Mouse (Mus musculus) layer of hippocampus, adult 2 months (tissue): ENCODE data around the gene Dpyd. TPM values are rescaled to one million over a fixed set of nuclear protein-coding genes. Genes with fewer than 3 reads are reported as not detected.

Source experiments
- DNase-seq, 2 experiments: peaks; one replicate each; pipeline ENCODE4 v3.0.0; 2022; ENCODE audit warnings: low spot score in 2 of 2
- H3K27ac ChIP-seq: fragments of 200-600 bp; 2 replicates; pipeline ENCODE4 v1.8.1; 2022
- H3K4me3 ChIP-seq: fragments of 200-600 bp; 2 replicates; pipeline ENCODE4 v1.8.1; 2022; ENCODE audit warnings: mild to moderate bottlenecking
- CTCF ChIP-seq: fragments of 200-600 bp; conservative IDR thresholded peaks from 2 replicates; pipeline ENCODE4 v1.8.1; 2022; ENCODE audit warnings: antibody characterized with exemption, mild to moderate bottlenecking, moderate library complexity
- total RNA-seq, 2 experiments: library from RNA; stranded (reverse); gene quantifications; 2 replicates each; pipeline ENCODE4 v1.2.3; 2021

Dpyd gene
- total RNA-seq, 2 experiments from 2014 or later, result 17.9 to 18.7 TPM

GRCm38 (mm10) chr3:119165691-119166090 lies 603.8 kb downstream of the Dpyd start:
- H3K4me3 ChIP-seq, result peak overlapping the region; percentile 29; the same call in 1 of the 2 replicates
- no peak for DNase-seq
- no peak for TF ChIP-seq CTCF
- no peak overlapping the region for H3K27ac ChIP-seq

- Histone ChIP-seq H3K27ac (no peak overlapping the region), H3K4me3 (no peak overlapping the region)
- DNase-seq, result no peak
- TF ChIP-seq CTCF, result no peak
Observed at GRCm38 (mm10) chr3:119168166-119168565, 606.2 kb downstream of the Dpyd start.

- no peak overlapping the region for H3K27ac ChIP-seq
- H3K4me3 ChIP-seq, result no peak overlapping the region
- TF ChIP-seq CTCF, result no peak
- DNase-seq, result no peak
Observed at GRCm38 (mm10) chr3:119168661-119169060, 606.7 kb downstream of the Dpyd start.

GRCm38 (mm10) chr3:119183261-119183660 lies 621.3 kb downstream of the Dpyd start:
- Histone ChIP-seq H3K27ac (no peak overlapping the region), H3K4me3 (no peak overlapping the region)
- TF ChIP-seq CTCF, result no peak
- no peak for DNase-seq

- no peak for DNase-seq
- no peak for TF ChIP-seq CTCF
- no peak overlapping the region for H3K27ac ChIP-seq
- H3K4me3 ChIP-seq, result no peak overlapping the region
Observed at GRCm38 (mm10) chr3:119194071-119194470, 632.1 kb downstream of the Dpyd start.

- no peak overlapping the region for H3K4me3 ChIP-seq
- no peak for DNase-seq
- TF ChIP-seq CTCF, result no peak
- no peak overlapping the region for H3K27ac ChIP-seq
Observed at GRCm38 (mm10) chr3:119195613-119196012, 633.7 kb downstream of the Dpyd start.

- TF ChIP-seq CTCF, result no peak
- no peak for DNase-seq
- Histone ChIP-seq H3K27ac (no peak overlapping the region), H3K4me3 (no peak overlapping the region)
Observed at GRCm38 (mm10) chr3:119220763-119221412, 659.0 kb downstream of the Dpyd start.

GRCm38 (mm10) chr3:119243181-119243580 lies 681.3 kb downstream of the Dpyd start:
- TF ChIP-seq CTCF, result no peak
- Histone ChIP-seq H3K4me3 (no peak overlapping the region), H3K27ac (no peak overlapping the region)
- no peak for DNase-seq

- peak; percentile 89 for TF ChIP-seq CTCF
- peak; percentile 23 to 55 for DNase-seq
- no peak overlapping the region for H3K27ac ChIP-seq
- H3K4me3 ChIP-seq, result no peak overlapping the region
Observed at GRCm38 (mm10) chr3:119256516-119256915, 694.6 kb downstream of the Dpyd start.

- DNase-seq, result no peak
- no peak overlapping the region for H3K27ac ChIP-seq
- no peak for TF ChIP-seq CTCF
- H3K4me3 ChIP-seq, result no peak overlapping the region
Observed at GRCm38 (mm10) chr3:119275241-119275640, 713.3 kb downstream of the Dpyd start.

- no peak for TF ChIP-seq CTCF
- DNase-seq, result no peak
- no peak overlapping the region for H3K4me3 ChIP-seq
- no peak overlapping the region for H3K27ac ChIP-seq
Observed at GRCm38 (mm10) chr3:119280671-119281070, 718.7 kb downstream of the Dpyd start.

GRCm38 (mm10) chr3:119314693-119315092 lies 752.8 kb downstream of the Dpyd start:
- TF ChIP-seq CTCF, result no peak
- no peak overlapping the region for H3K27ac ChIP-seq
- DNase-seq, result no peak
- no peak overlapping the region for H3K4me3 ChIP-seq

- no peak for TF ChIP-seq CTCF
- H3K4me3 ChIP-seq, result peak overlapping the region; percentile 19; the same call in 1 of the 2 replicates
- H3K27ac ChIP-seq, result peak overlapping the region; percentile 60
- peak in 1 of 2 experiments; percentile 17 for DNase-seq
Observed at GRCm38 (mm10) chr3:119329063-119329462, 767.1 kb downstream of the Dpyd start.
